Mouse (Mus musculus) midbrain, embryonic 16.5 days (tissue): Measurements from ENCODE around the gene Abhd16b. TPM values are rescaled to one million over a fixed set of nuclear protein-coding genes. Genes with fewer than 3 reads are reported as not detected.

Experiments
- ATAC-seq: fragments of 200-750 bp; cut with Nextera tagmentation; 2 replicates; pipeline ENCODE4 v1.8.0; 2017; ENCODE audit warnings: moderate TSS enrichment
- H3K27ac ChIP-seq: fragments of 300-500 bp; sonication (generic); 2 replicates; pipeline ENCODE4 v1.5.1; 2014; ENCODE audit warnings: mild to moderate bottlenecking, low read length, mixed read lengths
- H3K27me3 ChIP-seq: fragments of 300-500 bp; sonication (generic); 2 replicates; pipeline ENCODE4 v1.6.1; 2014; ENCODE audit warnings: low read depth, low read length, mixed read lengths; ENCODE audit not compliant: control insufficient read depth, insufficient read depth
- H3K36me3 ChIP-seq: fragments of 300-500 bp; sonication (generic); 2 replicates; pipeline ENCODE4 v1.6.1; 2014; ENCODE audit warnings: mild to moderate bottlenecking, low read length, moderate library complexity, mixed read lengths; ENCODE audit not compliant: control insufficient read depth, insufficient read depth
- H3K4me1 ChIP-seq: fragments of 300-500 bp; sonication (generic); 2 replicates; pipeline ENCODE4 v1.6.1; 2014; ENCODE audit warnings: mild to moderate bottlenecking, low read length, mixed read lengths; ENCODE audit not compliant: control insufficient read depth, insufficient read depth
- H3K4me2 ChIP-seq: fragments of 300-500 bp; sonication (generic); 2 replicates; pipeline ENCODE4 v1.6.1; 2014; ENCODE audit warnings: mild to moderate bottlenecking, low read length, mixed read lengths
- H3K4me3 ChIP-seq: fragments of 300-500 bp; sonication (generic); 2 replicates; pipeline ENCODE4 v1.5.1; 2014; ENCODE audit warnings: low read depth, mild to moderate bottlenecking, low read length, moderate library complexity, mixed read lengths
- H3K9ac ChIP-seq: fragments of 300-500 bp; sonication (generic); 2 replicates; pipeline ENCODE4 v1.6.1; 2014; ENCODE audit warnings: low read depth, low read length, mixed read lengths
- H3K9me3 ChIP-seq: fragments of 300-500 bp; sonication (generic); replicated peaks from 2 replicates; pipeline ENCODE4 v1.6.1; 2014; ENCODE audit warnings: mild to moderate bottlenecking, low read length, mixed read lengths; ENCODE audit not compliant: control insufficient read depth, poor library complexity, severe bottlenecking
- WGBS: fragments of 180-500 bp; shearing (Covaris S2); extraction: QIAGEN DNeasy Blood & Tissue Kit; methylation state at CpG from one replicate; pipeline ENCODE4 v1.1.7; 2014; 5-methylcytosine and 5-hydroxymethylcytosine counted together
- polyA plus RNA-seq: library from polyadenylated mRNA; unstranded; fragments of >200 nt; fragmentation: Nextera tagmentation; extraction: Ambion mirVana; gene quantifications from 2 replicates; pipeline ENCODE4 v1.2.1, GENCODE M21; 2015

The Abhd16b gene
- polyA plus RNA-seq, 1 experiment from 2014 or later = not detected

DNA sequence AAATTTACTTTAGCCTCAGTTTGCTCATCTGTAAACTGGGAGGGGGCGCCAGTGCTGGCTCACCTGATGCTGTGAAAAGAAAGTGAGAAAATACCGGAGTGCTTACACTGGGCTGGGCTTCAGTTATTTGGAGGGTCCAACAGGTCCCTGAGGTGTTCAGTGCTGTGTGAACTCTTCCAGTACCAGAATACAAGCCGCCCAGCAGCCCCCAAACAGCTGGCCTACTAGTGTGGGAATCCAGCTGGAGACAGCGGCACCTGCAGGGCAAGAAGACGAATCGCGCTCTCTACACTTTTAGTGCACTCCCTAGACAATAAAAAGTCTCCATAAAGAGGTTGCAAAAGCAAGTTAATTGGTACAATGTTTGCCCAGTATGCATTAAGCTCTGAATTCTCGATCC, 3.3 kb downstream of the Abhd16b start:
- Histone ChIP-seq H3K9ac (peak overlapping the region; percentile 57), H3K4me2 (peak overlapping the region; percentile 62), H3K9me3 (no peaks in the 10 kb centered on the region), H3K36me3 (peaks cover 3% of the 10 kb centered on the region; the same call in 1 of the 2 replicates), H3K27ac (peak overlapping the region; percentile 71), H3K4me3 (peak overlapping the region; percentile 73), H3K27me3 (no peaks in the 10 kb centered on the region), H3K4me1 (peaks cover 15% of the 10 kb centered on the region)
- peak; percentile 77 for ATAC-seq
- WGBS = 11% methylated on average over 8 of the region's 8 CpGs

DNA sequence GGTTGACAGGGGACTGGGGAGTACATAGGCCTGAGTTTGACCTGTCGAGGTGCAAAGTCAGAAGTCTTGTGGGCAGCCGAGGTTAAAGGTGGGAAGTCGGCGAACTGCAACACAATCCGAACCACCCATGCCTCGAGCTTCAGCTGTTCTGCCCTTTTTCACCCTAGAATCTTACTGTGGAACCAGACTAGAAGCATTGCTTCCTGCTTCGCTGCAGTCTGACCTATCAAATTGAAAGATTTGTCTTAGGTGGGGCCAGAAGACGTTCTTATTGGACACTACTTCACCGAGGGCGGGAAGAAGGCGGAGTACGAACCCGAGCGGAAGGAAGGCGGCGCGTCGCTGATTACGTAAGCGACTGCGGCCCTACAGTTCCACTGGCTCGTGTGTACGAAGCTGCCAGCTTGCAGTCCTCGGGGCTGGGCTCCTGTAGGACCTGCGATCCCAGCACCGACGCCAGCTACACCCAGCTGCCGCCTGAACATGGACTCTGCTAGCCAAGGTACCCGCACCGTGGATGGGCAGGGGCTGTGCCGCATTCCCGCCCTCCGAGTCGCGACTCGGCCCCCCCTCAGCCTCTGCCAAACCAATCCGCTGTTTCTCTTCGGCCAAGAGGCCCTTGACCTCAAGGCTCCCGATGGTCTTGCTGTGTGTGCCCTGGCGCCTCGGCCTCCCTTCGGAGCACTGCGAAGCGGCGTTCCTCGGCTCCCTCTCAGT, 4.0 kb downstream of the Abhd16b start, which contains the start of gene Tpd52l2:
TSS of gene Tpd52l2 (plus strand) at position 312 of the 717 bp plus-strand sequence.
- Histone ChIP-seq H3K27ac (peak within 1 kb of the TSS; percentile 84), H3K4me3 (peak within 1 kb of the TSS; percentile 73), H3K9me3 (no peaks in the 10 kb centered on the region), H3K36me3 (peaks cover 8% of the 10 kb centered on the region; the same call in 1 of the 2 replicates), H3K4me1 (peaks cover 15% of the 10 kb centered on the region), H3K27me3 (no peaks in the 10 kb centered on the region), H3K9ac (peak within 1 kb of the TSS; percentile 86), H3K4me2 (peak within 1 kb of the TSS; percentile 62)
- ATAC-seq = peak; percentile 99
- WGBS = under 1% methylated on average over 46 of the region's 46 CpGs

DNA sequence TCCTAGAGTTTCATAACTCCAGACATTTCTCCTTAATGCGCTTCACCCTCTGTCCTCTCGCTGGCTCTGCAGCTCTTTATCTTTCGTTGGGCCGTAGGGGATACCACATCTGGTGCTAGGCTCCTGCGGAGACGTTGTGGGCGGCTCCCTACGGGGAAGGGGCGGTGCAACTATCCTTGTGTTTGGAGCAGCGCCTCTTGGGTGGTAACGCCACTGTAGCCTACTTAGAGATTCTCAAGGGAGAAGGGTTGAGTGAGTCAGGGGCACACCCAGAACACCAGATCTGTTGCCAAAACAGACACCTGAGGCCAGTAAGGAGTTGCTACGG, 4.5 kb downstream of the Abhd16b start:
- Histone ChIP-seq H3K36me3 (peaks cover 12% of the 10 kb centered on the region), H3K4me1 (peaks cover 15% of the 10 kb centered on the region), H3K27ac (peak overlapping the region; percentile 84), H3K27me3 (no peaks in the 10 kb centered on the region), H3K4me3 (peak overlapping the region; percentile 73), H3K4me2 (peak overlapping the region; percentile 62), H3K9ac (peak overlapping the region; percentile 86), H3K9me3 (no peaks in the 10 kb centered on the region)
- 0% methylated on average over 12 of the region's 12 CpGs for WGBS
- peak; percentile 27 for ATAC-seq

DNA sequence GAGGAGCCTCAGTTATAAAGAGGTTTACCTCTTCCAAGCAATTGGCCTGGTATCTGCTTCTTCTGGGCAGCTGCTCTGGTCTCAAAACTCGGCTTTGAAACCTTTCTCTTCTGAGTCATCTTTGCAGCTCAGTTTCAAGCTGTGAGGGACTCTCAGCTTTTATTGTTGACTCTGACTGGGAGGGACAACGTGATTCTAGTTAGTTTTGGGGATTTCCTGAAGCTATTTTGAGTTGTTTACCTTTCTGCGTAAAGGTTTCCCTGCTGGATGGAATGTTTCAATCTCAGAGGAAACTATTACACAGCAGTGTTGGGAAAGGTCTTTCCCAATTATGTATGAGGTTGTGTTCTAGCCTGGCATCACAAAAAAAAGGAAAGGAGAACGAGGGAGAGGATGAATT, 5.6 kb downstream of the Abhd16b start:
- Histone ChIP-seq H3K27ac (no peak overlapping the region), H3K9ac (no peak overlapping the region), H3K27me3 (no peaks in the 10 kb centered on the region), H3K4me2 (no peak overlapping the region), H3K4me1 (peaks cover 15% of the 10 kb centered on the region), H3K36me3 (peaks cover 21% of the 10 kb centered on the region), H3K9me3 (no peaks in the 10 kb centered on the region), H3K4me3 (no peak overlapping the region)
- 81% methylated on average over 4 of the region's 4 CpGs for WGBS
- no peak for ATAC-seq

DNA sequence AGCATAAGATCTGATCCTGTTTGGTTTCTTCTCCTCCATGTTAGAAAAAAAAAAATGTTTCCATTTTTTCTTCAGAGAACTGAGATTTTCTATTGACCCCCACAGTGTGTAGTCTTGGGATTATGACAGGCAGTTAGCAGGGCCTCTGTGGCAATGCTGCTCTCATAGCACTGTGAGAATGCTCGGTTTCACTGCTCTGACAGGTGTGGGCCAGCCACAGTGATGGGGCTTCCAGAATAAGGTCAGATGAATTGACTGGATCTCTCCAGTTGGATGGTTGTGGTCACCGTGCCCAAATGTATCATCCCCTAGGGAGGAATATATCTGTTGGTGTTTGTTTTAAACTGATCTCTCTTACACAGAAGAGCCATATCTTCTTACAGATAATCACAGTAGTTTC, 16.2 kb downstream of the Abhd16b start:
- WGBS = 100% methylated on average over 2 of the region's 2 CpGs

DNA sequence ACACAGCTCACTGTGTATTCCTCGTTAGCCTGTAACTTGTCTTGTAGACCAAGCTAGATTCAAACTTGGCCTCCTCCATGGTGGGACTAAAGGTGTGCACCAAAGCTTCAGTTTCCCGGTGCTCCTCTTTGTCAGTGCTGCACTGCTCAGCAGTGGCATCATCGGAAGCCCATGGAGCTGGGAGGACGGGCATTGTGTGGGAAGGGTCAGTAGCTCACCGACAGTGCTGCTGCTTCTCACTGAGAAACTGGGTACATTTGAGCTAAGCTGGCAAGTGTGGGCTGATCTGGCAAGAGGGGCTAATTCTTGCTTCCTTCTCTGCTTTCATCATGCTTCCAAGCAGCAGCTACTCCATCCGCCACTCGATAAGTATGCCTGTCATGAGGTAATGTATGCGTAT, 18.2 kb downstream of the Abhd16b start:
- Histone ChIP-seq H3K9ac (no peak overlapping the region), H3K4me3 (no peak overlapping the region), H3K27ac (no peak overlapping the region), H3K9me3 (no peaks in the 10 kb centered on the region), H3K36me3 (peaks cover 26% of the 10 kb centered on the region), H3K4me1 (no peaks in the 10 kb centered on the region), H3K27me3 (no peaks in the 10 kb centered on the region), H3K4me2 (no peak overlapping the region)
- ATAC-seq = no peak
- WGBS = 94% methylated on average over 8 of the region's 8 CpGs

More for the DNA sequence above, 16.2 kb downstream of the Abhd16b start:
- no peak for ATAC-seq
- no peak overlapping the region for H3K9ac ChIP-seq
- H3K9me3 ChIP-seq = no peaks in the 10 kb centered on the region
- no peak overlapping the region for H3K4me2 ChIP-seq
- no peak overlapping the region for H3K27ac ChIP-seq
- no peak overlapping the region for H3K4me3 ChIP-seq
- H3K4me1 ChIP-seq = no peaks in the 10 kb centered on the region
- no peaks in the 10 kb centered on the region for H3K27me3 ChIP-seq
- peaks cover 24% of the 10 kb centered on the region for H3K36me3 ChIP-seq

DNA sequence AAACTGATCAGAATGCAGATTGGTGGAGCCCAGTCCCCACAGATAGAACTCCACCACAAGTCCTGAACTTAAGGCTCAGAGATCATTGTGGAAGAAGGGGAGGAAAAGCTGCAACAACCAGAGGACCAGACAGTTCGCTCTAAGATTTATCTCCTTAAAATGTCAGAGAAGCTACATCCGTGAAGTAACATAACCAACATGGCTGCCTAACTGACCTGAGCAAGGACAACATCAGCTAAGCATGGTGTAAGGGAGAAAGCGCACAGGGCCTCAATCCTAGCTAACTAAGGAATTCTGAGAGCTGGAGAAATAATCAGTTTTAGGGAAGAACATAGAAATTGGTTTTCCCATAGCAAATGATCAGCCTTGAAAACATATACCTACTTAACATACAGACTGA, 26.2 kb downstream of the Abhd16b start:
- H3K27me3 ChIP-seq = no peaks in the 10 kb centered on the region

DNA sequence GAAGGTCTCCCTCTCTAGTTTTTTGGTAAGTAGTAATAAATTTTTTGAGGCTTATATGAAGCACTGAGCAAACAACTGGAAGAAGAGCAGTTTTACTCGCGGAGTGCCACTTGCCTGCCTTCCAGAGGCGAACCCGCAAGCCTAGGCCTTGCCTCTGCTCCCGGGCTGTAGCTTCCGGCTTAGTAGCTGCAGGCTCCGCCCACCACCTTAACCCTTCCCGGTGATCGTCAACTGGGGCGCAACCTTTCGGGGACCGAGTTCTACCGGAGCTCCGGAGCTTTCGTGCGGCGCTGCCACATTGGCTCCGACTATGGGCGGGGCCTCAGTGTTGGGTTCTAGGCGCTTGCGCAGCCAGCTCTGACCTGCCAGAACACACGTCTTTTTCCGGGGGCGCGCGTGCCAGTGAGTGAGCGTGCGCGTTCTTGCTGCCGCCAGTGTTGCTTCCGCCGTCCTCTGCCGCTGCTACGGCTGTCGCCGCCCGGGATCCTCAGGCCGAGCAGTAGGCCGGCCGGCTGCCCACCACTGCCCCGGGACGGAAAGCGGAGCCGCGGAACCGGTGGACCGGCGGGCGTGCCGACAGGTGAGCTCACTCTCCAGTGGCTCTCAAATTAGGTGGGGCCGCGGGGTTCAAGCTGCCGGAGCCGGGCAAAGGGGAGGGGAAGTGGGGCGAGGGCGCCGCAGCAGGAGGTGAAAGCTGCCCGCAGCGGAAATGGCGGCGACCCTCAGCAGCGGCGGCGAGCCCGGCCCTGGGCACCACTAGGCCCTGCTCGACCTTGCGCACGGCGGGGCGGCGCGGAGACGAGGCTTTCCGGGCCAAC, 27.3 kb downstream of the Abhd16b start, which contains the start of gene Dnajc5:
TSS of gene Dnajc5 (plus strand) at position 368 of the 818 bp plus-strand sequence.
- Histone ChIP-seq H3K9ac (peak within 1 kb of the TSS; percentile 85), H3K9me3 (no peaks in the 10 kb centered on the region), H3K4me3 (peak within 1 kb of the TSS; percentile 81), H3K4me1 (peaks cover 32% of the 10 kb centered on the region), H3K36me3 (peaks cover 16% of the 10 kb centered on the region), H3K4me2 (peak within 1 kb of the TSS; percentile 73), H3K27me3 (no peaks in the 10 kb centered on the region), H3K27ac (peak within 1 kb of the TSS; percentile 95)
- ATAC-seq = peak; percentile 98
- WGBS = under 1% methylated on average over 74 of the region's 74 CpGs

More for the DNA sequence above, 26.2 kb downstream of the Abhd16b start:
- Histone ChIP-seq H3K4me1 (peaks cover 32% of the 10 kb centered on the region), H3K27ac (peak overlapping the region; percentile 95), H3K4me3 (peak overlapping the region; percentile 81), H3K9ac (peak overlapping the region; percentile 85), H3K36me3 (peaks cover 16% of the 10 kb centered on the region), H3K4me2 (peak overlapping the region; percentile 70), H3K9me3 (no peaks in the 10 kb centered on the region)
- 85% methylated on average over 3 of the region's 3 CpGs for WGBS
- ATAC-seq = no peak

DNA sequence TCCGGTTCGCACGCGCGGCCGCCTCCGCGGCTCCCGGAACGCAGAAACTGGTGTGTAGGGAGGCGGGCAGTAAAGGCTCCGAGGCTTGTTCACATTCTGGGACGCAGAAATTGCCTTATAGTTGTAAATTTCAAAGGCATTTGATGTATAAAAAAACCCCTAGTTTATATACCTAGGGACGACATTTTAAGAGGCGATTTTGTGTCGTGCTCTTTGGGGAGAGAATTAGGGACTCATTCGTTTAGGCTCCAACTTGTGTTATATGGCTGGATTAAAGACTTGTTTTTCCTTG, 27.9 kb downstream of the Abhd16b start:
- under 1% methylated on average over 17 of the region's 17 CpGs for WGBS
- peaks cover 16% of the 10 kb centered on the region for H3K36me3 ChIP-seq
- peaks cover 32% of the 10 kb centered on the region for H3K4me1 ChIP-seq
- no peaks in the 10 kb centered on the region for H3K9me3 ChIP-seq
- peak overlapping the region; percentile 73 for H3K4me2 ChIP-seq
- peak overlapping the region; percentile 81 for H3K4me3 ChIP-seq
- H3K27ac ChIP-seq = peak overlapping the region; percentile 95
- ATAC-seq = no peak
- H3K27me3 ChIP-seq = no peaks in the 10 kb centered on the region
- H3K9ac ChIP-seq = peak overlapping the region; percentile 85
